Mouse (Mus musculus): ENCODE results near the gene Sost. TPM values are rescaled to one million over a fixed set of nuclear protein-coding genes. Genes with fewer than 3 reads are reported as not detected.

The Sost gene
- not detected for polyA plus RNA-seq (2017; shearing (Covaris generic))

GRCm38 (mm10) chr11:101966965-101967614 lies at the start of gene Sost:
Sost (minus strand) TSS chr11:101967015.

GRCm38 (mm10) chr11:101986913-101987312 lies 20.1 kb upstream of the Sost start, which contains the start of gene Dusp3:
Dusp3 (minus strand) TSS chr11:101987013.

GRCm38 (mm10) chr11:101984054-101985025 lies 17.5 kb upstream of the Sost start, which contains the start of gene Cfap97d1:
Cfap97d1 (plus strand) TSS chr11:101984279.

Other genes starting within 250 kb of the Sost start
- gene Dhx8, start 234.1 kb downstream of the Sost start, polyA plus RNA-seq (2017; shearing (Covaris generic)), result 52.8 TPM
- not detected for gene Etv4, start 181.6 kb downstream of the Sost start, polyA plus RNA-seq (2017; shearing (Covaris generic))
- not detected for gene Meox1, start 72.6 kb downstream of the Sost start, polyA plus RNA-seq (2017; shearing (Covaris generic))
- gene Cfap97d1, start 17.3 kb upstream of the Sost start, polyA plus RNA-seq (2017; shearing (Covaris generic)), result not detected
- 2.1 TPM for gene Dusp3, start 20.0 kb upstream of the Sost start, polyA plus RNA-seq (2017; shearing (Covaris generic))
- 0.50 TPM for gene Mpp3, start 61.4 kb upstream of the Sost start, polyA plus RNA-seq (2017; shearing (Covaris generic))
- gene Cd300lg, start 74.5 kb upstream of the Sost start, polyA plus RNA-seq (2017; shearing (Covaris generic)), result 0.21 TPM
- gene Mpp2, start 121.5 kb upstream of the Sost start, polyA plus RNA-seq (2017; shearing (Covaris generic)), result 4.1 TPM
- not detected for gene Ppy, start 134.3 kb upstream of the Sost start, polyA plus RNA-seq (2017; shearing (Covaris generic))
- gene Pyy, start 140.8 kb upstream of the Sost start, polyA plus RNA-seq (2017; shearing (Covaris generic)), result not detected
- 0.37 TPM for gene Nags, start 178.5 kb upstream of the Sost start, polyA plus RNA-seq (2017; shearing (Covaris generic))
- gene Tmem101, start 189.4 kb upstream of the Sost start, polyA plus RNA-seq (2017; shearing (Covaris generic)), result 4.5 TPM
- 79.8 TPM for gene Lsm12, start 218.3 kb upstream of the Sost start, polyA plus RNA-seq (2017; shearing (Covaris generic))
- 20.7 TPM for gene G6pc3, start 222.6 kb upstream of the Sost start, polyA plus RNA-seq (2017; shearing (Covaris generic))